In genomic region chr15:80256656-80257601, GRCm38 (mm10) we compare ENCODE assay signal across 8 mouse cellular contexts. TPM values are rescaled to one million over a fixed set of nuclear protein-coding genes. Genes with fewer than 3 reads are reported as not detected.
DNase-seq lines count a peak whose midpoint lies in the region; ATAC-seq and TF ChIP-seq lines count a peak whose summit lies in the region.

No protein-coding gene starts in this region.

- TF ChIP-seq CTCF in testis, adult 2 months (IDR thresholded peaks at IDR 0.05; ENCODE audit: control insufficient read depth, insufficient read depth, insufficient replicate concordance, low read depth, low read length): no peak
- no peak for TF ChIP-seq CTCF in stomach, postnatal 0 days (IDR thresholded peaks at IDR 0.05; ENCODE audit: low read depth)

- WGBS in limb, embryonic 14.5 days: 61% methylated on average over 12 of the region's 12 CpGs
- 38% methylated on average over 12 of the region's 12 CpGs for WGBS in stomach, postnatal 0 days

- H3K27ac ChIP-seq in testis, adult 2 months (ENCODE audit: control insufficient read depth, insufficient read depth, low read depth, low read length): no peak overlapping the region
- H3K27ac ChIP-seq in limb, embryonic 14.5 days (replicated peaks; ENCODE audit: low read depth, low read length): peak overlapping the region; percentile 96
- H3K27ac ChIP-seq in stomach, postnatal 0 days (replicated peaks): peak overlapping the region; percentile 100

- H3K4me2 ChIP-seq in limb, embryonic 14.5 days (replicated peaks; ENCODE audit: low read depth, low read length, severe bottlenecking): peak overlapping the region; percentile 91
- H3K4me2 ChIP-seq in stomach, postnatal 0 days (replicated peaks; ENCODE audit: low read depth): peak overlapping the region; percentile 88

- ATAC-seq in limb, embryonic 14.5 days (ENCODE audit: low FRiP score, low read depth): no peak
- ATAC-seq in stomach, postnatal 0 days (ENCODE audit: low FRiP score, low TSS enrichment): no peak

- no peaks in the 10 kb centered on the region for H3K9me3 ChIP-seq in limb, embryonic 14.5 days (ENCODE audit: control insufficient read depth, low read length)
- H3K9me3 ChIP-seq in stomach, postnatal 0 days (ENCODE audit: control insufficient read depth, low read length): no peaks in the 10 kb centered on the region

- H3K4me3 ChIP-seq in testis, adult 2 months (ENCODE audit: control insufficient read depth, low read depth, low read length): peak overlapping the region; percentile 87
- H3K4me3 ChIP-seq in limb, embryonic 14.5 days (replicated peaks; ENCODE audit: low read length): peak overlapping the region; percentile 97
- peak overlapping the region; percentile 98 for H3K4me3 ChIP-seq in stomach, postnatal 0 days (ENCODE audit: low read depth, low read length)

- peak; percentile 13 for DNase-seq in adrenal gland, postnatal 14 days
- no peak for DNase-seq in adrenal gland, postnatal 4 days (ENCODE audit: low spot score in 2 of 2)
- no peak for DNase-seq in testis, postnatal 14 days (ENCODE audit: low spot score)
- DNase-seq in limb, embryonic 14.5 days (ENCODE audit: low spot score): no peak
- no peak for DNase-seq in stomach, postnatal 0 days (ENCODE audit: low spot score)
- DNase-seq in thymus, postnatal 36 days: no peak
- no peak for DNase-seq in layer of hippocampus, adult 9-11 months

- no peaks in the 10 kb centered on the region; the same call in none of the 2 replicates for H3K36me3 ChIP-seq in testis, adult 2 months (ENCODE audit: control insufficient read depth, insufficient read depth, low read length)
- peaks cover 45% of the 10 kb centered on the region for H3K36me3 ChIP-seq in limb, embryonic 14.5 days (ENCODE audit: control insufficient read depth, insufficient read depth, low read length)
- peaks cover 18% of the 10 kb centered on the region for H3K36me3 ChIP-seq in stomach, postnatal 0 days (ENCODE audit: control insufficient read depth, insufficient read depth, low read length)

- TF ChIP-seq POLR2A in testis, adult 2 months (IDR thresholded peaks at IDR 0.05; ENCODE audit: control insufficient read depth, low read depth, low read length): no peak
- no peak for TF ChIP-seq POLR2A in limb, embryonic 14.5 days (IDR thresholded peaks at IDR 0.05; ENCODE audit: borderline replicate concordance, extremely low read depth, insufficient read depth, insufficient read length)

- H3K9ac ChIP-seq in limb, embryonic 14.5 days (ENCODE audit: low read depth, low read length, severe bottlenecking): peak overlapping the region; percentile 99
- peak overlapping the region; percentile 100 for H3K9ac ChIP-seq in stomach, postnatal 0 days (ENCODE audit: low read length)

- peaks cover 8% of the 10 kb centered on the region for H3K4me1 ChIP-seq in testis, adult 2 months (ENCODE audit: control insufficient read depth, insufficient read depth, low read length)
- H3K4me1 ChIP-seq in limb, embryonic 14.5 days (ENCODE audit: control insufficient read depth, insufficient read depth, low read length): peaks cover 30% of the 10 kb centered on the region
- peaks cover 9% of the 10 kb centered on the region for H3K4me1 ChIP-seq in stomach, postnatal 0 days (replicated peaks; ENCODE audit: control insufficient read depth, insufficient read depth)

- TF ChIP-seq EP300 in stomach, postnatal 0 days (optimal IDR thresholded peaks at IDR 0.05): peak; percentile 12

- no peaks in the 10 kb centered on the region for H3K27me3 ChIP-seq in testis, adult 2 months (ENCODE audit: control insufficient read depth, insufficient read depth, low read length)
- no peaks in the 10 kb centered on the region for H3K27me3 ChIP-seq in limb, embryonic 14.5 days (ENCODE audit: control insufficient read depth, insufficient read depth, low read length)
- no peaks in the 10 kb centered on the region for H3K27me3 ChIP-seq in stomach, postnatal 0 days (ENCODE audit: control insufficient read depth, insufficient read depth, low read length)

RNA-seq across cellular contexts. Expression of gene Atf4, which starts 1.9 kb away (rescaled TPM):
- total RNA-seq in adrenal gland, postnatal 14 days (2021): 195 TPM in 2 replicates
- total RNA-seq in adrenal gland, postnatal 4 days (2021): 100 to 1,000 TPM; 145 to 157 TPM
- 46.0 and 46.7 TPM in 2 replicates for polyA plus RNA-seq in testis, adult 2 months (2012; rRNA removed)
- polyA plus RNA-seq in limb, embryonic 14.5 days (2012; rRNA removed): 319 and 398 TPM in 2 replicates
- 124 and 141 TPM in 2 replicates for polyA plus RNA-seq in limb, embryonic 14.5 days (2014; fragmentation: Nextera tagmentation; extraction: Ambion mirVana)
- 104 and 114 TPM in 2 replicates for polyA plus RNA-seq in stomach, postnatal 0 days (2015; fragmentation: Nextera tagmentation; extraction: Ambion mirVana)

RNA-seq across cellular contexts. Expression of gene Rps19bp1, which starts 7.2 kb away (rescaled TPM):
- total RNA-seq in adrenal gland, postnatal 14 days (2021): 34.7 and 35.1 TPM in 2 replicates
- total RNA-seq in adrenal gland, postnatal 4 days (2021): 10 to 100 TPM; 35.7 to 41.1 TPM
- 13.6 and 14.5 TPM in 2 replicates for polyA plus RNA-seq in testis, adult 2 months (2012; rRNA removed)
- 38.4 and 44.2 TPM in 2 replicates for polyA plus RNA-seq in limb, embryonic 14.5 days (2012; rRNA removed)
- 61.1 and 66.0 TPM in 2 replicates for polyA plus RNA-seq in limb, embryonic 14.5 days (2014; fragmentation: Nextera tagmentation; extraction: Ambion mirVana)
- 39.5 and 43.3 TPM in 2 replicates for polyA plus RNA-seq in stomach, postnatal 0 days (2015; fragmentation: Nextera tagmentation; extraction: Ambion mirVana)

RNA-seq across cellular contexts. Expression of gene AC140267.1, which starts 21.3 kb away (rescaled TPM):
- total RNA-seq in adrenal gland, postnatal 14 days (2021): 7.2 and 15.4 TPM in 2 replicates
- total RNA-seq in adrenal gland, postnatal 4 days (2021): 1 to 10 TPM; 7.3 to 8.9 TPM
- not detected in 2 replicates for polyA plus RNA-seq in testis, adult 2 months (2012; rRNA removed)
- polyA plus RNA-seq in limb, embryonic 14.5 days (2012; rRNA removed): not detected in 2 replicates
- not detected in 2 replicates for polyA plus RNA-seq in limb, embryonic 14.5 days (2014; fragmentation: Nextera tagmentation; extraction: Ambion mirVana)
- polyA plus RNA-seq in stomach, postnatal 0 days (2015; fragmentation: Nextera tagmentation; extraction: Ambion mirVana): not detected in 2 replicates

RNA-seq across cellular contexts. Expression of gene Mief1, which starts 23.1 kb away (rescaled TPM):
- total RNA-seq in adrenal gland, postnatal 14 days (2021): 42.3 and 48.6 TPM in 2 replicates
- 10 to 100 TPM; 41.9 to 46.6 TPM for total RNA-seq in adrenal gland, postnatal 4 days (2021)
- polyA plus RNA-seq in testis, adult 2 months (2012; rRNA removed): 38.4 and 43.6 TPM in 2 replicates
- 13.3 and 14.0 TPM in 2 replicates for polyA plus RNA-seq in limb, embryonic 14.5 days (2012; rRNA removed)
- 29.9 and 32.7 TPM in 2 replicates for polyA plus RNA-seq in limb, embryonic 14.5 days (2014; fragmentation: Nextera tagmentation; extraction: Ambion mirVana)
- 12.6 TPM in 2 replicates for polyA plus RNA-seq in stomach, postnatal 0 days (2015; fragmentation: Nextera tagmentation; extraction: Ambion mirVana)

RNA-seq across cellular contexts. Expression of gene Cacna1i, which starts 30.1 kb away (rescaled TPM):
- total RNA-seq in adrenal gland, postnatal 14 days (2021): 0.63 and 0.83 TPM in 2 replicates
- total RNA-seq in adrenal gland, postnatal 4 days (2021): 1 to 10 TPM; 1.2 to 1.3 TPM
- 1.1 and 1.2 TPM in 2 replicates for polyA plus RNA-seq in testis, adult 2 months (2012; rRNA removed)
- polyA plus RNA-seq in limb, embryonic 14.5 days (2012; rRNA removed): 0.12 and 0.34 TPM in 2 replicates
- 0.03 TPM in 1 of 2 replicates, not detected in the other for polyA plus RNA-seq in limb, embryonic 14.5 days (2014; fragmentation: Nextera tagmentation; extraction: Ambion mirVana)
- 0.01 TPM in 1 of 2 replicates, not detected in the other for polyA plus RNA-seq in stomach, postnatal 0 days (2015; fragmentation: Nextera tagmentation; extraction: Ambion mirVana)
